Mouse (Mus musculus): ENCODE measurements around the gene Gm29094.
"Not testable (repeated sequence)": the region's sequence is repeated elsewhere in the genome, so short reads cannot be mapped to it uniquely, and the experiment has no call there.

Gene Gm29094

GRCm38 (mm10) chr9:89198969-89199416, at the start of gene Gm29094, which contains the start of gene Bcl2a1b:
Gene Gm29094, plus strand, starts transcription at chr9:89199379.
Gene Bcl2a1b, plus strand, starts transcription at chr9:89199209.
- peak; percentile 59 to 68 for DNase-seq

GRCm38 (mm10) chr9:89172539-89172938, 26.6 kb upstream of the Gm29094 start:
- not testable (repeated sequence) for DNase-seq

GRCm38 (mm10) chr9:89178833-89179232, 20.3 kb upstream of the Gm29094 start:
- DNase-seq, result peak; percentile 73 to 93

- DNase-seq, result not testable (repeated sequence)
These were observed 19.7 kb upstream of the Gm29094 start for GRCm38 (mm10) chr9:89179469-89179868.

GRCm38 (mm10) chr9:89187006-89187405, 12.2 kb upstream of the Gm29094 start:
- not testable (repeated sequence) for DNase-seq

GRCm38 (mm10) chr9:89195483-89195882, 3.7 kb upstream of the Gm29094 start:
- not testable (repeated sequence) for DNase-seq

GRCm38 (mm10) chr9:89197509-89197908, 1.7 kb upstream of the Gm29094 start:
- not testable (repeated sequence) for DNase-seq

- DNase-seq, result not testable (repeated sequence)
These were observed 830 bp upstream of the Gm29094 start for GRCm38 (mm10) chr9:89198349-89198748.

GRCm38 (mm10) chr9:89202256-89202655, 3.1 kb downstream of the Gm29094 start:
- DNase-seq, result not testable (repeated sequence)

GRCm38 (mm10) chr9:89208939-89209338, 9.8 kb downstream of the Gm29094 start:
- DNase-seq, result not testable (repeated sequence)

- not testable (repeated sequence) for DNase-seq
These were observed 11.3 kb downstream of the Gm29094 start, which contains the start of gene Mthfs for GRCm38 (mm10) chr9:89210353-89211064. Gene Mthfs, plus strand, starts transcription at chr9:89210676.

GRCm38 (mm10) chr9:89211065-89211858, 12.1 kb downstream of the Gm29094 start:
- peak; percentile 82 to 85 for DNase-seq

- DNase-seq, result peak; percentile 32 to 49
These were observed 13.2 kb downstream of the Gm29094 start for GRCm38 (mm10) chr9:89212428-89212827.

- not testable (repeated sequence) for DNase-seq
These were observed 19.0 kb downstream of the Gm29094 start for GRCm38 (mm10) chr9:89218174-89218573.

GRCm38 (mm10) chr9:89219668-89220067, 20.5 kb downstream of the Gm29094 start:
- not testable (repeated sequence) for DNase-seq

- not testable (repeated sequence) for DNase-seq
These were observed 21.6 kb downstream of the Gm29094 start for GRCm38 (mm10) chr9:89220704-89221287.

- no peak for DNase-seq
These were observed 26.9 kb downstream of the Gm29094 start for GRCm38 (mm10) chr9:89226071-89226470.

GRCm38 (mm10) chr9:89228122-89228521, 28.9 kb downstream of the Gm29094 start:
- DNase-seq, result peak; percentile 46 to 56

GRCm38 (mm10) chr9:89230897-89231497, 31.8 kb downstream of the Gm29094 start:
- DNase-seq, result peak in 1 of 2 experiments; percentile 46

GRCm38 (mm10) chr9:89237131-89237530, 38.0 kb downstream of the Gm29094 start:
- not testable (repeated sequence) for DNase-seq

GRCm38 (mm10) chr9:89238976-89239505, 39.9 kb downstream of the Gm29094 start:
- not testable (repeated sequence) for DNase-seq

- DNase-seq, result not testable (repeated sequence)
These were observed 41.4 kb downstream of the Gm29094 start for GRCm38 (mm10) chr9:89240516-89241019.
